Mouse (Mus musculus): ENCODE results near the gene Kcnab1. TPM values are rescaled to one million over a fixed set of nuclear protein-coding genes. Genes with fewer than 3 reads are reported as not detected.
A peak's percentile ranks its signal among the peaks of the same experiment; 100 is the strongest.

Kcnab1 gene
- polyA plus RNA-seq, 1 experiment from 2014 or later, result 3.6 TPM

DNA sequence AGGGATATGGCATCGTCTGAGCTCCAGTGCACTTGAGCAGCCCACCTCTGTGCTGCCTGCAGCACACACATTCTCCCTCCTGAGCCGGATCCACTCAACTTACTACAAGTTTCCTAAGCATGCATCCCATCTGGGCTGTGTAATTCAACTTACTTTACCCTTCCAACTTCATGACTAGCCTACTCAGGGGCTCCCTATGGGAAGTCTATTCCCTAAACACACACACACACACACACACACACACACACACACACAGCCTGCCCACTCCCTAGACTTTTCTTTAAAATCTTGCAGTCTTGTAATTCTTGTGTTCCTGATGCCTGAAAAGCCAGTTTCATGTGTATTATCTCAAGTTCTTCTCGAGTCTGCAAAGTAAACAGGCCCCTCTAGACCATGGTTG, 216.1 kb downstream of the Kcnab1 start:
- Histone ChIP-seq H3K9ac (no peak overlapping the region), H3K27ac (no peak overlapping the region), H3K4me1 (no peaks in the 10 kb centered on the region), H3K36me3 (no peaks in the 10 kb centered on the region), H3K4me2 (no peak overlapping the region), H3K27me3 (replicated peaks) (no peaks in the 10 kb centered on the region), H3K9me3 (no peaks in the 10 kb centered on the region), H3K4me3 (replicated peaks) (no peak overlapping the region)
- no peak for ATAC-seq (ENCODE audit: insufficient read depth, low FRiP score, low read depth)
- 55% methylated on average over 3 of the region's 3 CpGs for WGBS

- H3K27me3 ChIP-seq (replicated peaks), result no peaks in the 10 kb centered on the region
- no peak overlapping the region for H3K4me2 ChIP-seq
- H3K9ac ChIP-seq, result no peak overlapping the region
- 76% methylated on average over 4 of the region's 4 CpGs for WGBS
- no peak overlapping the region for H3K4me3 ChIP-seq (replicated peaks)
- H3K4me1 ChIP-seq, result no peaks in the 10 kb centered on the region
- no peaks in the 10 kb centered on the region for H3K9me3 ChIP-seq
- no peaks in the 10 kb centered on the region for H3K36me3 ChIP-seq
- H3K27ac ChIP-seq, result no peak overlapping the region
- no peak for ATAC-seq (ENCODE audit: insufficient read depth, low FRiP score, low read depth)
Measured at GRCm38 (mm10) chr3:65328814-65329213, 219.6 kb downstream of the Kcnab1 start.

- 58% methylated on average over 10 of the region's 10 CpGs for WGBS
- Histone ChIP-seq H3K9ac (no peak overlapping the region), H3K27me3 (replicated peaks) (no peaks in the 10 kb centered on the region), H3K4me2 (no peak overlapping the region), H3K27ac (no peak overlapping the region), H3K4me1 (peaks cover 4% of the 10 kb centered on the region; the same call in 1 of the 2 replicates), H3K9me3 (no peaks in the 10 kb centered on the region), H3K36me3 (no peaks in the 10 kb centered on the region), H3K4me3 (replicated peaks) (no peak overlapping the region)
- ATAC-seq (ENCODE audit: insufficient read depth, low FRiP score, low read depth), result peak; percentile 66; the same call in 1 of the 2 replicates
Measured at GRCm38 (mm10) chr3:65337835-65338464, 228.8 kb downstream of the Kcnab1 start.

- 71% methylated on average over 5 of the region's 5 CpGs for WGBS
- no peaks in the 10 kb centered on the region for H3K27me3 ChIP-seq (replicated peaks)
- H3K27ac ChIP-seq, result no peak overlapping the region
- no peak overlapping the region for H3K4me2 ChIP-seq
- no peak for ATAC-seq (ENCODE audit: insufficient read depth, low FRiP score, low read depth)
- peaks cover 4% of the 10 kb centered on the region; the same call in 1 of the 2 replicates for H3K4me1 ChIP-seq
- H3K36me3 ChIP-seq, result no peaks in the 10 kb centered on the region
- no peaks in the 10 kb centered on the region for H3K9me3 ChIP-seq
- no peak overlapping the region for H3K4me3 ChIP-seq (replicated peaks)
- no peak overlapping the region for H3K9ac ChIP-seq
Measured at GRCm38 (mm10) chr3:65340173-65340951, 231.2 kb downstream of the Kcnab1 start.

- ATAC-seq (ENCODE audit: insufficient read depth, low FRiP score, low read depth), result no peak
- no peaks in the 10 kb centered on the region for H3K27me3 ChIP-seq (replicated peaks)
- no peak overlapping the region for H3K27ac ChIP-seq
- H3K4me3 ChIP-seq (replicated peaks), result no peak overlapping the region
- WGBS, result 69% methylated on average over 1 of the region's 1 CpGs
- H3K9me3 ChIP-seq, result no peaks in the 10 kb centered on the region
- no peaks in the 10 kb centered on the region for H3K4me1 ChIP-seq
- no peaks in the 10 kb centered on the region for H3K36me3 ChIP-seq
- no peak overlapping the region for H3K9ac ChIP-seq
- no peak overlapping the region for H3K4me2 ChIP-seq
Measured at GRCm38 (mm10) chr3:65346176-65346575, 237.0 kb downstream of the Kcnab1 start.

GRCm38 (mm10) chr3:65352278-65353127, 243.3 kb downstream of the Kcnab1 start:
- Histone ChIP-seq H3K27ac (no peak overlapping the region), H3K4me2 (no peak overlapping the region), H3K36me3 (no peaks in the 10 kb centered on the region), H3K9me3 (no peaks in the 10 kb centered on the region), H3K4me1 (peaks cover 6% of the 10 kb centered on the region; the same call in 1 of the 2 replicates), H3K4me3 (replicated peaks) (no peak overlapping the region), H3K27me3 (replicated peaks) (no peaks in the 10 kb centered on the region), H3K9ac (no peak overlapping the region)
- ATAC-seq (ENCODE audit: insufficient read depth, low FRiP score, low read depth), result peak; percentile 79
- 49% methylated on average over 4 of the region's 4 CpGs for WGBS

DNA sequence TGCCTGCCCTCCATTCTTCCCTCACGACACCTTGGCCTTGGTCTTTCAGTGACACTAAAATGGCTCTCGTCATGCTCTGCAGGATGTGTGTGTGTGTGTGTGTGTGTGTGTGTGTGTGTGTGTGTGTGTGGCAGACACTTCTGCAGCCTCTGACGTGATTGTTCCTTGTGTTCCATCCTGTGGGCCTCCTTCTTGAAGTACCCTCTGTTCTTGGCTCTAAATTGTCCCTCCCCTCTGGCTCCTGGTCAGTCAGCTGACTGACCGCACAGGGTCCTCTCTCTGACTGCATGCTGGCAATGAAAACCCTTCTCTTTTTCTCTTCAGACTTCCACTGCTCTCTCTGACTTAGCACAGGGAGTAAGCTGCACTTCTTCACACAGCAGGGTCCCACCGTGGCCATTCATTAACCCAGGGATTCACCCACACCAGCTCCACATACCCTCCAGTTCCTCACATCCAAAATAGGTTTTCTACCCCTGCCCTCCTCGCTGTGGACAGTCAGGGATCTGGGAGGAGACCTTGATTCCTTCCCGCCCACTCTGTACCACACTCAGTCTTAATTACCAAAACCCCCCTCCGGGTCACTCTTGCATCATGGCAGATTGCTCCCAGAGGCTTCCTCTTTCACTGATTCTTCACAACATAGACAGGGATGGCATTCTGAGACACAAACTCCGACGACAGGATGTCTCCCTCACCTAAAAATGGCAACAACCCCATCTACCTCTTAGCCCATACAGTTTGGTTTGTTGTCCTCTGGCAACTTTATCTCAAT, 244.3 kb downstream of the Kcnab1 start:
- ATAC-seq (ENCODE audit: insufficient read depth, low FRiP score, low read depth), result no peak
- Histone ChIP-seq H3K4me3 (replicated peaks) (no peak overlapping the region), H3K36me3 (no peaks in the 10 kb centered on the region), H3K4me1 (peaks cover 6% of the 10 kb centered on the region; the same call in 1 of the 2 replicates), H3K9me3 (no peaks in the 10 kb centered on the region), H3K27me3 (replicated peaks) (no peaks in the 10 kb centered on the region), H3K9ac (no peak overlapping the region), H3K27ac (no peak overlapping the region), H3K4me2 (no peak overlapping the region)
- 72% methylated on average over 10 of the region's 10 CpGs for WGBS

DNA sequence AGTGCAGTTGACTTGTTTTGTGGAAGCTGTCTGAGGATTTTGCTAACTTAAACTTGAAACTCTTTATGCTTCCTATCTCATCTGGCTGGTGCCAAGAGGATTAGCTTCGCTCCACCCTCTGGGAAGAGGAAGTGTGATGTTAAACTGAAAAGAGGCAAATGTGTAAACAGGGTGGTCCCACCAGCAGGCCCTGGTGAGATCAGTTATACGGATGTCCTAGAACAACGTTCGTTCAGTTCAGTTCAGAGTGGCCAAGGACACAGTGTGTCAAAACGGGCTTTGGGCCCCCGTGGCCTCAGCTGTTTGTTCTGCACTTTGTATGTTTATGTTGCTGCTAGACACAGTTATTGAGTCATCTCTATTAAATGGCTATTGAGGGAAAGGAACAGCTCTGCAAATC, 246.3 kb downstream of the Kcnab1 start:
- Histone ChIP-seq H3K27me3 (replicated peaks) (no peaks in the 10 kb centered on the region), H3K27ac (no peak overlapping the region), H3K4me3 (replicated peaks) (no peak overlapping the region), H3K4me1 (peaks cover 6% of the 10 kb centered on the region; the same call in 1 of the 2 replicates), H3K9ac (no peak overlapping the region), H3K36me3 (no peaks in the 10 kb centered on the region), H3K9me3 (no peaks in the 10 kb centered on the region), H3K4me2 (no peak overlapping the region)
- 36% methylated on average over 6 of the region's 6 CpGs for WGBS
- no peak for ATAC-seq (ENCODE audit: insufficient read depth, low FRiP score, low read depth)

DNA sequence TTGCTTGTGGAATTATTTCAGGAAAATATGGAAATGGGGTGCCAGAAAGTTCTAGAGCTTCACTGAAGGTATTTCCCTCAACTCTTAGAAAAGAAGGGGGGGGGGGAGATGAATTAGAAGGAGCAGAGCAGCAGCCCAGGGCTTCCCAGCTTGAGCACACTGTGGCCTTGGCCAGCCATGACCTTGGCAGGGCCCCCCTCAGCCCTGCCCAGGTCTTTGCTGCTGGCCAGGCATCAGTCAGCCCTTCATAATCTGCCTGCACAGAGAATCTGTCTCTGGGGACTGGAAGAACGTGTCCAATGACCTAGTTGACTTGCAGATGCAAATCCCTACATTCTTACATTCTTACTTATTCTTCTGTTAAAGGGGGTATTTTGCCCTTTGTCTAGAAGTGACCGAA, 249.1 kb downstream of the Kcnab1 start:
- no peaks in the 10 kb centered on the region for H3K9me3 ChIP-seq
- no peaks in the 10 kb centered on the region for H3K27me3 ChIP-seq (replicated peaks)
- no peak overlapping the region for H3K4me2 ChIP-seq
- H3K36me3 ChIP-seq, result no peaks in the 10 kb centered on the region
- no peak for ATAC-seq (ENCODE audit: insufficient read depth, low FRiP score, low read depth)
- H3K9ac ChIP-seq, result no peak overlapping the region
- no peak overlapping the region for H3K27ac ChIP-seq
- no peak overlapping the region for H3K4me3 ChIP-seq (replicated peaks)
- 53% methylated on average over 2 of the region's 2 CpGs for WGBS
- peaks cover 9% of the 10 kb centered on the region; the same call in 1 of the 2 replicates for H3K4me1 ChIP-seq

GRCm38 (mm10) chr3:65358841-65359240, 249.7 kb downstream of the Kcnab1 start:
- Histone ChIP-seq H3K4me2 (no peak overlapping the region), H3K27me3 (replicated peaks) (no peaks in the 10 kb centered on the region), H3K27ac (no peak overlapping the region), H3K36me3 (no peaks in the 10 kb centered on the region), H3K9me3 (no peaks in the 10 kb centered on the region), H3K4me3 (replicated peaks) (no peak overlapping the region), H3K9ac (no peak overlapping the region), H3K4me1 (peaks cover 9% of the 10 kb centered on the region; the same call in 1 of the 2 replicates)
- ATAC-seq (ENCODE audit: insufficient read depth, low FRiP score, low read depth), result no peak
- 82% methylated on average over 2 of the region's 2 CpGs for WGBS

All from stomach, embryonic 15.5 days (tissue).